Mouse (Mus musculus): ENCODE results near the gene Nin. TPM values are rescaled to one million over a fixed set of nuclear protein-coding genes. Genes with fewer than 3 reads are reported as not detected.

Nin gene
- polyA plus RNA-seq, 1 experiment from 2014 or later = 10.0 TPM

DNA sequence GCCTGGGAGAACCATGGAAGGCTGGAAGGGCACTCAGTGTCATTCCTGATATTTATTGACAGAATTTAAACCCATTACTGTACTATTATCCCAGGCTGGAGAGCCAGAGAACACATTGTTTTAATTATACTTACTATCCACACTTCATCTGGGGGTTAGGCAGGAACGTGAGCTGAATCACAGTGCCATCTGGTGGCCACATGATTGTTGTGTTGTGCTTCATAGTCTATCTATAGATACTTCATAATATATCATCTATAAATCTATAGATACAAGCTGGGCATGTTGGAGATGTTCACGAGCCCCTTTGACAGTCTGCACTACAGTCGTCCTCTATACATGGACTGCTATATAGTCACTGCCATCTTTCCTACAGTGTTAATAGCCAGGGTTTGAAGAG lies 51.4 kb downstream of the Nin start:
- 41% methylated on average over 3 of the region's 3 CpGs for whole genome bisulfite sequencing
- Histone ChIP-seq H3K4me1 (ENCODE audit: control insufficient read depth, insufficient read depth, low read length) (no peaks in the 10 kb centered on the region), H3K4me2 (ENCODE audit: low read depth, low read length) (no peak overlapping the region), H3K27me3 (ENCODE audit: control insufficient read depth, insufficient read depth, low read length) (no peaks in the 10 kb centered on the region), H3K27ac (ENCODE audit: low read length) (no peak overlapping the region), H3K9me3 (replicated peaks; ENCODE audit: control insufficient read depth, low read length) (no peaks in the 10 kb centered on the region), H3K36me3 (ENCODE audit: control insufficient read depth, insufficient read depth, low read length) (no peaks in the 10 kb centered on the region), H3K4me3 (replicated peaks; ENCODE audit: low read length) (no peak overlapping the region), H3K9ac (ENCODE audit: low read length) (no peak overlapping the region)
- ATAC-seq (ENCODE audit: insufficient read depth, low FRiP score) = no peak

DNA sequence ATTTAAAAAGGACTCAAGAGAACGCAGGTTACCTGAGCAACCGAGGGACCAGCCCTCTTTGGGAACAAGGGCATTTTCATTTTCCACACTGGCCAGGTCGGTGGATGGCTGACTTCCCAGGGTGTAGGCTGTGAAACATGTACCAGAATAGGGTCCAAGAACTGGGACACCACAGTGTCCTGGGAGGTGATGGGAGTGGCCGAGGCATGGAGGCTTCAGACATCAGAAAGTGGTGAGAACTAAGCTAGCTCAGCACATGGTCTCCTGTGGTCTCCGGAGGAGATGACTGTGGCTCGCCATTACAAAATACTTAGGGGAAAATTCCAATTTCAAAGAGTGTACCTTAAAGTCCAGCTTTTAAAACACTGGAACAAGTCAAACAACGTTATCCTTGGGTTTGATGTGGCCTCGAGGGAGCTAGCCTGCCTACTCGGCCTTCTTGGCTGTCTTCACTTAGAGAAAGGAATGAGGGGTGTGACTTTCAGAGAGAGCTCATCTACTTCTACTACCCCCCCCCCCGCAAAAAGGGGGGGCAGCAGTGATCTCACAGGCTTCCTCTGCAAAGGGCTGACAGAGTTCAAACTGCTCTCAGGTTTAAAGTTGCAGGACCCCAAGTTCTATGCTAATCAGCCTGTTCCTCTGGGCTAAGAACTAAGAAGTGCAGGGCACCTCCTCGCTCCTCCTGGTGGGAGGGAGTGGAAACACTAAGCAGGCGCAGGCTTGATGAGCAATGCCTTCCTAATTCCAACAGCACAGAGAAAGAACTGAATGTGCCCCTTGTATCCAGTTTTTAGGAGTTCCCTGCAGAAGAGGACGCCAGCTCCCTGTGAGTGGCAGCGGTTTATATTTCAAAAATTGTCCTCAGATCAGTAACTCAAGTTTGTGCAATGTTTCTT lies 54.3 kb downstream of the Nin start:
- ATAC-seq (ENCODE audit: insufficient read depth, low FRiP score) = no peak
- H3K9me3 ChIP-seq (replicated peaks; ENCODE audit: control insufficient read depth, low read length) = no peaks in the 10 kb centered on the region
- H3K27ac ChIP-seq (ENCODE audit: low read length) = no peak overlapping the region
- H3K9ac ChIP-seq (ENCODE audit: low read length) = no peak overlapping the region
- H3K4me2 ChIP-seq (ENCODE audit: low read depth, low read length) = no peak overlapping the region
- H3K27me3 ChIP-seq (ENCODE audit: control insufficient read depth, insufficient read depth, low read length) = no peaks in the 10 kb centered on the region
- no peaks in the 10 kb centered on the region for H3K4me1 ChIP-seq (ENCODE audit: control insufficient read depth, insufficient read depth, low read length)
- no peak overlapping the region for H3K4me3 ChIP-seq (replicated peaks; ENCODE audit: low read length)
- H3K36me3 ChIP-seq (ENCODE audit: control insufficient read depth, insufficient read depth, low read length) = peaks cover 5% of the 10 kb centered on the region; the same call in 1 of the 2 replicates
- WGBS = 73% methylated on average over 14 of the region's 14 CpGs

DNA sequence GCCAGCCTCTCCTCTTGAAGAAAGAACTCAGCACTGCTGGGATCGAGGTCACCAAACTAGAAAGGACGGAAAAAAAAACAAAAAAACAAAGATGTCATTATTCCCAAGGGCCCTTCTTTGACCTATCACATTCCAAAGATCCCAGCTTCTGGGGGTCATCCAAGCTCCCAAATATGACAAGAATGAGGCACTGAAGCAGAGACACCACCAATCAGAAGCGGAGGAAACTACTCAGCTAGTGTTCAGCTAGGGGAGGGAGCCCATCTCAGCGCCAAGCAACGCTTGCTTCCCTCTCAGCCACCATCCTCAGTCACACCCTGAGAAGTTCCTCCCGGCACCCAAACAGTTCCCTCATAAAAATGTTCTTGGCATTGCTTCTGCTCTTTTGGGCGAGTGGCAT lies 62.8 kb downstream of the Nin start:
- Histone ChIP-seq H3K9me3 (replicated peaks; ENCODE audit: control insufficient read depth, low read length) (no peaks in the 10 kb centered on the region), H3K36me3 (ENCODE audit: control insufficient read depth, insufficient read depth, low read length) (peaks cover 15% of the 10 kb centered on the region; the same call in 1 of the 2 replicates), H3K4me3 (replicated peaks; ENCODE audit: low read length) (no peak overlapping the region), H3K27ac (ENCODE audit: low read length) (no peak overlapping the region), H3K9ac (ENCODE audit: low read length) (no peak overlapping the region), H3K4me2 (ENCODE audit: low read depth, low read length) (no peak overlapping the region), H3K27me3 (ENCODE audit: control insufficient read depth, insufficient read depth, low read length) (no peaks in the 10 kb centered on the region), H3K4me1 (ENCODE audit: control insufficient read depth, insufficient read depth, low read length) (no peaks in the 10 kb centered on the region)
- WGBS = 65% methylated on average over 7 of the region's 7 CpGs
- no peak for ATAC-seq (ENCODE audit: insufficient read depth, low FRiP score)

DNA sequence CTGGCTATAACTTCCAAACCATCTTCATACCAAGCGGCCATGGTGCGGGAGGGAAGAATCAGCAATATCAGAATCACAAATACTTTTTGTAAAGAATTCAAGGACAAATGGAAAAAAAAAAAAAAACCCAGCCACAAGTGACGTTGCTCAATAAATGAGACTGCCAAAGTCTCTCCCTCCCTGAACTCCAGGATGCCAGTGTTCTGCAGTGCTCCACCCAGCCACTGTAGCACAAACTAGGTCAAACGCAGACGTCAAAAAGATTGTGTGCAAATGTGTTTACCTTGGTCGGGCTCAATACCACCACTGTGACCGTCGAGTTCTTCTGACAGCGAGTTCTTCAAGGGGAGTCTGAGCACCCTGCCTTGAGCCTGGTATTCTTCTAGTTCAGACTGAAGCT lies 64.8 kb downstream of the Nin start:
- peaks cover 14% of the 10 kb centered on the region; the same call in 1 of the 2 replicates for H3K36me3 ChIP-seq (ENCODE audit: control insufficient read depth, insufficient read depth, low read length)
- H3K27me3 ChIP-seq (ENCODE audit: control insufficient read depth, insufficient read depth, low read length) = no peaks in the 10 kb centered on the region
- H3K9me3 ChIP-seq (replicated peaks; ENCODE audit: control insufficient read depth, low read length) = no peaks in the 10 kb centered on the region
- no peak overlapping the region for H3K27ac ChIP-seq (ENCODE audit: low read length)
- ATAC-seq (ENCODE audit: insufficient read depth, low FRiP score) = no peak
- H3K4me1 ChIP-seq (ENCODE audit: control insufficient read depth, insufficient read depth, low read length) = no peaks in the 10 kb centered on the region
- no peak overlapping the region for H3K4me3 ChIP-seq (replicated peaks; ENCODE audit: low read length)
- no peak overlapping the region for H3K4me2 ChIP-seq (ENCODE audit: low read depth, low read length)
- 68% methylated on average over 9 of the region's 9 CpGs for WGBS
- no peak overlapping the region for H3K9ac ChIP-seq (ENCODE audit: low read length)

DNA sequence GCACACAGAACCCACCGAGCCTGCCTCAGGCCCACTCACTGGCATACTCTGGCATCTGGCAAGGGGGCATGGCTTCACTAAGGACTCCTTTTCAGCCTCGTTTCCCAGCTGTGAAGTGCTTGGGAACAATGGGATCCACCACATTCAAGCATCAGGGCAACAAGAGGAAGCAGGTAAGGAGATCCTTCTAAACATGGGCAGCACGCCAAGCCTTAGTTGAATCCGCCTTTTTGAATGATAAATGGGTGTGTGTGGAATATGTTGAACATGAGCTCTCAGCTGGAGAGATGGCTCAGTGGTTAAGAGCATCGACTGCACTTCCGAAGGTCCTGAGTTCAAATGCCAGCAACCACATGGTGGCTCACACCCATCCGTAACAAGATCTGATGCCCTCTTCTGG lies 66.2 kb downstream of the Nin start:
- Histone ChIP-seq H3K27me3 (ENCODE audit: control insufficient read depth, insufficient read depth, low read length) (no peaks in the 10 kb centered on the region), H3K27ac (ENCODE audit: low read length) (no peak overlapping the region), H3K9me3 (replicated peaks; ENCODE audit: control insufficient read depth, low read length) (no peaks in the 10 kb centered on the region), H3K4me3 (replicated peaks; ENCODE audit: low read length) (no peak overlapping the region), H3K36me3 (ENCODE audit: control insufficient read depth, insufficient read depth, low read length) (peaks cover 12% of the 10 kb centered on the region; the same call in 1 of the 2 replicates), H3K4me2 (ENCODE audit: low read depth, low read length) (no peak overlapping the region), H3K9ac (ENCODE audit: low read length) (no peak overlapping the region), H3K4me1 (ENCODE audit: control insufficient read depth, insufficient read depth, low read length) (no peaks in the 10 kb centered on the region)
- WGBS = 82% methylated on average over 7 of the region's 7 CpGs
- no peak for ATAC-seq (ENCODE audit: insufficient read depth, low FRiP score)

DNA sequence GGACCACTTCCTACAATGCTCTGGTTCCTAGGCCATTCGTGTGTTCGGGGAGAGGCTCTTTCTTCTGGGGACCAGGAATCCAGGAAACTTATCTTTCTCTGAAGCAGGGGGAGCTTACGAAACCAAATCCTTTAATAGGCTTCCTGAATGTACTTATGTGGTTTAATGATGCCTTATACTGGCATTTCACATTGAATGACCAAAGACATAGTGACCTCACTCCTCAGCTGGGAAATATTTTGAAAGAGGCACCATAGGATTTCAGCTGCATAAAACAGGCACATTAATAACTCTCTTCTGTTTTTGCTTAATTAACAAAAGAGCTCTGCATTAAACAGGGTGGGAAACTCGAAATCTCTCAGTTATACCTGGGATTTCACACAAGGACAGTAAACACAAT lies 69.2 kb downstream of the Nin start:
- no peaks in the 10 kb centered on the region for H3K4me1 ChIP-seq (ENCODE audit: control insufficient read depth, insufficient read depth, low read length)
- no peak overlapping the region for H3K27ac ChIP-seq (ENCODE audit: low read length)
- H3K4me2 ChIP-seq (ENCODE audit: low read depth, low read length) = no peak overlapping the region
- no peak overlapping the region for H3K9ac ChIP-seq (ENCODE audit: low read length)
- no peak for ATAC-seq (ENCODE audit: insufficient read depth, low FRiP score)
- H3K27me3 ChIP-seq (ENCODE audit: control insufficient read depth, insufficient read depth, low read length) = no peaks in the 10 kb centered on the region
- no peaks in the 10 kb centered on the region for H3K9me3 ChIP-seq (replicated peaks; ENCODE audit: control insufficient read depth, low read length)
- 85% methylated on average over 4 of the region's 4 CpGs for WGBS
- peaks cover 6% of the 10 kb centered on the region; the same call in 1 of the 2 replicates for H3K36me3 ChIP-seq (ENCODE audit: control insufficient read depth, insufficient read depth, low read length)
- H3K4me3 ChIP-seq (replicated peaks; ENCODE audit: low read length) = no peak overlapping the region

DNA sequence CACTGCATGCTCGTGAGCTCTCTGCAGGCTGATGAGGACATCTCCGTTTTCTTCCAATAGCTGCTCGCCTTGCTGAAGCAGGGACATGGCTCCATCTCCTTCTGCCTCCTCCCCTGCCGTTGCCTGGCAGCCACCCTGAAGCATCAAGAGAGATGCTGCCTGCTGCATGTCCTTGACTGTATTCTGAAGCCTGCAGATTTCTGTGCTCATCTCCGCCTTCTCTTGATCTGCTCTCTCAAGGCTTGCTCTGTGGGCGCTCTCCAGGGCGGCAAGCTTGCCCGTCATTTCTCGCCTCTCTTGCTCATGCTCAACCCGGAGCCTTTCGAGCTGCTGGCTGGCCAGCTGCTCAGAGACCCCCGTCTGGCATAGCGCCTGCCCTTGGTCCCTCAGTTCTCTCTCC lies 70.1 kb downstream of the Nin start:
- Histone ChIP-seq H3K4me3 (replicated peaks; ENCODE audit: low read length) (no peak overlapping the region), H3K36me3 (ENCODE audit: control insufficient read depth, insufficient read depth, low read length) (0 out of 2 replicates have a peak, but pooled peaks cover 6% of the 10 kb centered on the region)
- 89% methylated on average over 13 of the region's 13 CpGs for WGBS

DNA sequence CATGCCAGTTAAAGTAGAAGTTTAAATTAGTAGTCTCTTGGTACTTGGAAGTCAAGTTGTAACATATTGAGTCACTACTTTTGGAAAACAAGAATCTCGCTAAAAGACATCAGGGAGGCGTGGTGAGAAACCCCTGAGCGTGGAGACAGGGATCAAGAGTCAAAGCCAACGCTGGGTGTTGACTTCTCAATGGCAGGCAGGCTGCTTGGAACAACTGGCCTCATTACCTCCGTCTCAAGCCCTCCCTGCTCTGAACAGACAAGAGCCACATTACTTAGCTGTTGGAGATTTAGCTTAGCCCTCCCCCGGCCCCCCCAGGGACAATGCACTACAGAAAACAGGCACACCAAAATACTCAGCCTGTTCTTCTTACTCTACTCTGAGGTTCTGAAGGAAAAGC lies 72.5 kb downstream of the Nin start:
- no peak overlapping the region for H3K4me2 ChIP-seq (ENCODE audit: low read depth, low read length)
- H3K36me3 ChIP-seq (ENCODE audit: control insufficient read depth, insufficient read depth, low read length) = 0 out of 2 replicates have a peak, but pooled peaks cover 9% of the 10 kb centered on the region
- H3K9me3 ChIP-seq (replicated peaks; ENCODE audit: control insufficient read depth, low read length) = no peaks in the 10 kb centered on the region
- H3K27me3 ChIP-seq (ENCODE audit: control insufficient read depth, insufficient read depth, low read length) = no peaks in the 10 kb centered on the region
- ATAC-seq (ENCODE audit: insufficient read depth, low FRiP score) = no peak
- no peak overlapping the region for H3K4me3 ChIP-seq (replicated peaks; ENCODE audit: low read length)
- H3K27ac ChIP-seq (ENCODE audit: low read length) = no peak overlapping the region
- WGBS = 83% methylated on average over 6 of the region's 6 CpGs
- no peaks in the 10 kb centered on the region for H3K4me1 ChIP-seq (ENCODE audit: control insufficient read depth, insufficient read depth, low read length)
- H3K9ac ChIP-seq (ENCODE audit: low read length) = no peak overlapping the region

More for the DNA sequence above, 70.1 kb downstream of the Nin start:
- Histone ChIP-seq H3K9ac (ENCODE audit: low read length) (no peak overlapping the region), H3K27me3 (ENCODE audit: control insufficient read depth, insufficient read depth, low read length) (no peaks in the 10 kb centered on the region), H3K4me2 (ENCODE audit: low read depth, low read length) (no peak overlapping the region), H3K9me3 (replicated peaks; ENCODE audit: control insufficient read depth, low read length) (no peaks in the 10 kb centered on the region), H3K27ac (ENCODE audit: low read length) (no peak overlapping the region), H3K4me1 (ENCODE audit: control insufficient read depth, insufficient read depth, low read length) (no peaks in the 10 kb centered on the region)
- ATAC-seq (ENCODE audit: insufficient read depth, low FRiP score) = no peak

DNA sequence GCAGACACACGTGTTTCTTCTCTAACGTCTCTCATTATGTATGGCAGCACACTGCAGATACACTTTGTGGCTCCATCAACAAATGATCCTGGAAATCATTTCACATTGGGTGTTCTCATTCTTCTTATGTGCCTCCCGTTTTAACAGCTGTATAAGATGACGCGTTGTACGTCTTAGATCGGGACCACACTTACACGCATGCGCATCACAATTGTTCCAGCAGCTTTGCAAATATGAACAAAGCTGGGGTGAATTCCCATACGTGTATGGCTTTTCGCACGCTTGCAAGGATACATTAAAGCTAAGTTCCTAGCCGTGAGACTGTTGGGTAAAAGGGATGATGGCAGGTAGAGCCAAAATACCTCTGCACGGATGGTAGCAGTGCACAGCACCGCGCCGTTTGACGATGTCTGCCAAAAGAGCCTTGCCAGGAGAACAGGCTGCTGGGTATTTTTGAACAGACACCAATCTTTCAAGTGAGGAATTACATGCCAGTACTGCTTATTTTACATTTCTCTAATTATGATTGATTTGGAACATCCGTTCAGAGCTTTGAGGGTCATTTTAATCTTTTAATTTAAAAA lies 76.7 kb downstream of the Nin start:
- H3K4me3 ChIP-seq (replicated peaks; ENCODE audit: low read length) = no peak overlapping the region
- 0 out of 2 replicates have a peak, but pooled peaks cover 3% of the 10 kb centered on the region for H3K36me3 ChIP-seq (ENCODE audit: control insufficient read depth, insufficient read depth, low read length)
- no peak overlapping the region for H3K9ac ChIP-seq (ENCODE audit: low read length)
- no peak overlapping the region for H3K27ac ChIP-seq (ENCODE audit: low read length)
- ATAC-seq (ENCODE audit: insufficient read depth, low FRiP score) = no peak
- H3K9me3 ChIP-seq (replicated peaks; ENCODE audit: control insufficient read depth, low read length) = no peaks in the 10 kb centered on the region
- no peak overlapping the region for H3K4me2 ChIP-seq (ENCODE audit: low read depth, low read length)
- 92% methylated on average over 19 of the region's 19 CpGs for WGBS
- H3K4me1 ChIP-seq (ENCODE audit: control insufficient read depth, insufficient read depth, low read length) = no peaks in the 10 kb centered on the region
- H3K27me3 ChIP-seq (ENCODE audit: control insufficient read depth, insufficient read depth, low read length) = no peaks in the 10 kb centered on the region

Data from stomach, embryonic 16.5 days (tissue).